ENCODE assay signal across 7 mouse cellular contexts in the genomic region with DNA sequence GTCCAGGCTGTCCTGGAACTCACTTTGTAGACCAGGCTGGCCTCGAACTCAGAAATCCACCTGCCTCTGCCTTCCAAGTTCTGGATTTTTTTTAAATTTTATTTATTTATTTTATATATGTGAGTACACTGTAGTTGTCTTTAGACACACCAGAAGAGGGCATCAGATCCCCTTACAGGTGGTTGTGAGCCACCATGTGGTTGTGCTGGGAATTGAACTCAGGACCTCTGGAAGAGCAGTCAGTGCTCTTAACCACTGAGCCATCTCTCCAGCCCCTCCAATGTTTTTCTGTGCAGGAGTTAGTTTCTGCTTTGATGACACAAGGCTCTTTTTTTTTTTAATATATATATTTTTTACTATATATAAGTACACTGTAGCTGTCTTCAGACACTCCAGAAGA. TPM values are rescaled to one million over a fixed set of nuclear protein-coding genes. Genes with fewer than 3 reads are reported as not detected.
DNase-seq lines count a peak whose midpoint lies in the region; ATAC-seq and TF ChIP-seq lines count a peak whose summit lies in the region.
"Not testable (repeated sequence)": the region's sequence is repeated elsewhere in the genome, so short reads cannot be mapped to it uniquely, and the experiment has no call there.

No protein-coding gene starts in this region.

- peak; percentile 20 for TF ChIP-seq CTCF in E14TG2a.4 (conservative IDR thresholded peaks at IDR 0.05; ENCODE audit: low read length)
- 0 out of 2 replicates have a peak, but pooled peaks have one; percentile 7 for TF ChIP-seq CTCF in forebrain, postnatal 0 days (IDR thresholded peaks at IDR 0.05; ENCODE audit: low read depth)
- TF ChIP-seq CTCF in intestine, postnatal 0 days (IDR thresholded peaks at IDR 0.05; ENCODE audit: low read depth): peak; percentile 21; the same call in 1 of the 2 replicates
- peak; percentile 24 for TF ChIP-seq CTCF in liver, embryonic 14.5 days (IDR thresholded peaks at IDR 0.05; ENCODE audit: low read depth)
- TF ChIP-seq CTCF in lung, postnatal 0 days (IDR thresholded peaks at IDR 0.05): peak; percentile 27; the same call in 1 of the 2 replicates
- TF ChIP-seq CTCF in stomach, postnatal 0 days (IDR thresholded peaks at IDR 0.05; ENCODE audit: low read depth): peak; percentile 33

- not testable (repeated sequence) for H3K9me3 ChIP-seq in E14TG2a.4 (ENCODE audit: low read length); forebrain, postnatal 0 days (ENCODE audit: low read length); intestine, postnatal 0 days (ENCODE audit: control insufficient read depth); liver, embryonic 14.5 days (ENCODE audit: control insufficient read depth, low read length); lung, postnatal 0 days (ENCODE audit: low read length); stomach, postnatal 0 days (ENCODE audit: control insufficient read depth, low read length)

- H3K27me3 ChIP-seq in E14TG2a.4 (ENCODE audit: insufficient read depth, low read length); forebrain, postnatal 0 days (ENCODE audit: insufficient read depth, low read length); intestine, postnatal 0 days (replicated peaks; ENCODE audit: control insufficient read depth, insufficient read depth, low read length); liver, embryonic 14.5 days (ENCODE audit: control insufficient read depth, insufficient read depth, low read length); lung, postnatal 0 days (replicated peaks; ENCODE audit: insufficient read depth, low read length); stomach, postnatal 0 days (ENCODE audit: control insufficient read depth, insufficient read depth, low read length): not testable (repeated sequence)

- peaks cover 56% of the 10 kb centered on the region for H3K4me1 ChIP-seq in E14TG2a.4 (replicated peaks; ENCODE audit: low read depth, low read length)
- not testable (repeated sequence) for H3K4me1 ChIP-seq in forebrain, postnatal 0 days (ENCODE audit: insufficient read depth); intestine, postnatal 0 days (replicated peaks; ENCODE audit: control insufficient read depth, insufficient read depth, low read length); liver, embryonic 14.5 days (replicated peaks; ENCODE audit: control insufficient read depth in 2 of 2, insufficient read depth in 2 of 2, low read length in 1 of 2); lung, postnatal 0 days (ENCODE audit: insufficient read depth, low read depth, low read length); stomach, postnatal 0 days (replicated peaks; ENCODE audit: control insufficient read depth, insufficient read depth)

- H3K36me3 ChIP-seq in E14TG2a.4 (ENCODE audit: insufficient read depth, low read length): peaks cover 63% of the 10 kb centered on the region
- not testable (repeated sequence) for H3K36me3 ChIP-seq in forebrain, postnatal 0 days (ENCODE audit: insufficient read depth); intestine, postnatal 0 days (ENCODE audit: control insufficient read depth, insufficient read depth); liver, embryonic 14.5 days (replicated peaks; ENCODE audit: control insufficient read depth, insufficient read depth, low read depth); lung, postnatal 0 days (ENCODE audit: insufficient read depth, low read length); stomach, postnatal 0 days (ENCODE audit: control insufficient read depth, insufficient read depth, low read length)

- not testable (repeated sequence) for TF ChIP-seq EP300 in liver, embryonic 14.5 days (IDR thresholded peaks at IDR 0.05; ENCODE audit: low read depth); lung, postnatal 0 days (IDR thresholded peaks at IDR 0.05); stomach, postnatal 0 days (optimal IDR thresholded peaks at IDR 0.05)

- not testable (repeated sequence) for H3K4me2 ChIP-seq in forebrain, postnatal 0 days (ENCODE audit: low read depth); intestine, postnatal 0 days (replicated peaks; ENCODE audit: low read depth); liver, embryonic 14.5 days (ENCODE audit: low read depth); lung, postnatal 0 days (replicated peaks; ENCODE audit: low read depth, low read length); stomach, postnatal 0 days (replicated peaks; ENCODE audit: low read depth)

- not testable (repeated sequence) for H3K4me3 ChIP-seq in E14TG2a.4 (replicated peaks; ENCODE audit: low read length); forebrain, postnatal 0 days (ENCODE audit: low read depth, low read length); intestine, postnatal 0 days (ENCODE audit: low read depth, low read length); liver, embryonic 14.5 days (ENCODE audit: insufficient read depth in 1 of 2, low read depth in 2 of 2, low read length in 2 of 2); lung, postnatal 0 days (ENCODE audit: low read depth, low read length); stomach, postnatal 0 days (ENCODE audit: low read depth, low read length)

- not testable (repeated sequence) for H3K9ac ChIP-seq in forebrain, postnatal 0 days; intestine, postnatal 0 days (ENCODE audit: low read depth, low read length); liver, embryonic 14.5 days (replicated peaks); lung, postnatal 0 days (replicated peaks; ENCODE audit: low read depth); stomach, postnatal 0 days (ENCODE audit: low read length)

- 97% methylated on average over 1 of the region's 1 CpGs for WGBS in forebrain, postnatal 0 days
- WGBS in intestine, postnatal 0 days: 96% methylated on average over 1 of the region's 1 CpGs
- WGBS in liver, embryonic 14.5 days (ENCODE audit: insufficient replicate concordance): 61% methylated on average over 1 of the region's 1 CpGs
- 89% methylated on average over 1 of the region's 1 CpGs for WGBS in lung, postnatal 0 days
- 94% methylated on average over 1 of the region's 1 CpGs for WGBS in stomach, postnatal 0 days

- H3K27ac ChIP-seq in forebrain, postnatal 0 days (ENCODE audit: low read depth, low read length); intestine, postnatal 0 days (ENCODE audit: low read depth, low read length); liver, embryonic 14.5 days; lung, postnatal 0 days (ENCODE audit: low read length); stomach, postnatal 0 days (replicated peaks): not testable (repeated sequence)

- DNase-seq in 3T3-L1 (ENCODE audit: low read depth, low spot score): peak; percentile 14
- DNase-seq in forebrain, postnatal 0 days; liver, embryonic 14.5 days (ENCODE audit: low read depth in 3 of 3, low spot score in 3 of 3); lung, postnatal 0 days (ENCODE audit: low spot score); stomach, postnatal 0 days (ENCODE audit: low spot score): not testable (repeated sequence)

- ATAC-seq in forebrain, postnatal 0 days; intestine, postnatal 0 days; liver, embryonic 14.5 days (ENCODE audit: insufficient read depth); lung, postnatal 0 days; stomach, postnatal 0 days (ENCODE audit: low FRiP score, low TSS enrichment): not testable (repeated sequence)

RNA-seq across cellular contexts. Expression of gene Hvcn1, which starts 6.2 kb away (rescaled TPM):
- 1.7 and 3.0 TPM in 2 replicates for total RNA-seq in forebrain, postnatal 0 days (2014; rRNA removed)
- polyA plus RNA-seq in forebrain, postnatal 0 days (2015; fragmentation: Nextera tagmentation; extraction: Ambion mirVana): 1.2 and 1.6 TPM in 2 replicates
- polyA plus RNA-seq in intestine, postnatal 0 days (2015; fragmentation: Nextera tagmentation; extraction: Ambion mirVana): 3.6 TPM in 2 replicates
- 1.2 and 1.3 TPM in 2 replicates for polyA plus RNA-seq in liver, embryonic 14.5 days (2012; rRNA removed)
- 1.5 and 1.6 TPM in 2 replicates for polyA plus RNA-seq in liver, embryonic 14.5 days (2014; fragmentation: Nextera tagmentation; extraction: Ambion mirVana)
- polyA plus RNA-seq in lung, postnatal 0 days (2015; fragmentation: Nextera tagmentation; extraction: Ambion mirVana): 3.7 and 3.9 TPM in 2 replicates
- polyA plus RNA-seq in stomach, postnatal 0 days (2015; fragmentation: Nextera tagmentation; extraction: Ambion mirVana): 2.8 and 3.1 TPM in 2 replicates

RNA-seq across cellular contexts. Expression of gene Tctn1, which starts 51.4 kb away (rescaled TPM):
- total RNA-seq in forebrain, postnatal 0 days (2014; rRNA removed): 20.3 and 31.2 TPM in 2 replicates
- 2.9 and 4.3 TPM in 2 replicates for polyA plus RNA-seq in forebrain, postnatal 0 days (2015; fragmentation: Nextera tagmentation; extraction: Ambion mirVana)
- polyA plus RNA-seq in intestine, postnatal 0 days (2015; fragmentation: Nextera tagmentation; extraction: Ambion mirVana): 1.6 and 1.9 TPM in 2 replicates
- polyA plus RNA-seq in liver, embryonic 14.5 days (2012; rRNA removed): 1.7 and 2.0 TPM in 2 replicates
- polyA plus RNA-seq in liver, embryonic 14.5 days (2014; fragmentation: Nextera tagmentation; extraction: Ambion mirVana): 0.50 and 0.58 TPM in 2 replicates
- 4.5 and 5.1 TPM in 2 replicates for polyA plus RNA-seq in lung, postnatal 0 days (2015; fragmentation: Nextera tagmentation; extraction: Ambion mirVana)
- 2.3 TPM in 2 replicates for polyA plus RNA-seq in stomach, postnatal 0 days (2015; fragmentation: Nextera tagmentation; extraction: Ambion mirVana)

RNA-seq across cellular contexts. Expression of gene Ppp1cc, which starts 54.7 kb away (rescaled TPM):
- total RNA-seq in forebrain, postnatal 0 days (2014; rRNA removed): 278 and 322 TPM in 2 replicates
- polyA plus RNA-seq in forebrain, postnatal 0 days (2015; fragmentation: Nextera tagmentation; extraction: Ambion mirVana): 193 and 220 TPM in 2 replicates
- 138 and 144 TPM in 2 replicates for polyA plus RNA-seq in intestine, postnatal 0 days (2015; fragmentation: Nextera tagmentation; extraction: Ambion mirVana)
- 84.5 and 119 TPM in 2 replicates for polyA plus RNA-seq in liver, embryonic 14.5 days (2012; rRNA removed)
- 139 and 165 TPM in 2 replicates for polyA plus RNA-seq in liver, embryonic 14.5 days (2014; fragmentation: Nextera tagmentation; extraction: Ambion mirVana)
- polyA plus RNA-seq in lung, postnatal 0 days (2015; fragmentation: Nextera tagmentation; extraction: Ambion mirVana): 137 and 150 TPM in 2 replicates
- polyA plus RNA-seq in stomach, postnatal 0 days (2015; fragmentation: Nextera tagmentation; extraction: Ambion mirVana): 104 and 112 TPM in 2 replicates
